Mouse (Mus musculus) myocyte (in vitro differentiated cells): ENCODE data around the gene Foxc1. TPM values are rescaled to one million over a fixed set of nuclear protein-coding genes. Genes with fewer than 3 reads are reported as not detected.

Experiments used
- H3K27me3 ChIP-seq: one replicate; pipeline ENCODE4 v1.6.1; 2011; ENCODE audit not compliant: control insufficient read depth, insufficient read depth, insufficient read length
- H3K36me3 ChIP-seq: one replicate; pipeline ENCODE4 v1.6.1; 2011; ENCODE audit not compliant: control insufficient read depth, insufficient read depth
- H3K4me2 ChIP-seq: one replicate; pipeline ENCODE4 v1.6.1; 2011; ENCODE audit warnings: low read depth, control low read depth
- H3K4me3 ChIP-seq: one replicate; pipeline ENCODE4 v1.5.1; 2011; ENCODE audit warnings: mild to moderate bottlenecking, control low read depth, moderate library complexity
- H3K79me2 ChIP-seq: one replicate; pipeline ENCODE4 v1.6.1; 2011; ENCODE audit not compliant: control insufficient read depth, insufficient read depth
- H3ac ChIP-seq: one replicate; pipeline ENCODE4 v1.6.1; 2011; ENCODE audit not compliant: control insufficient read depth, insufficient read length
- CEBPB ChIP-seq: IDR thresholded peaks from 2 replicates; pipeline ENCODE4 v1.6.1; 2011; ENCODE audit warnings: mild to moderate bottlenecking, moderate library complexity; ENCODE audit not compliant: poor library complexity, insufficient read depth, severe bottlenecking
- E2F4 ChIP-seq: IDR thresholded peaks from one replicate; pipeline ENCODE4 v1.6.1; 2011; ENCODE audit warnings: mild to moderate bottlenecking, control low read depth, moderate library complexity; ENCODE audit not compliant: insufficient read depth
- MAX ChIP-seq: IDR thresholded peaks from one replicate; pipeline ENCODE4 v1.6.1; 2011; ENCODE audit warnings: low read depth, mild to moderate bottlenecking, control low read depth
- MYOD1 ChIP-seq, 3 experiments: IDR thresholded peaks; one replicate each; pipeline ENCODE4 v1.6.1; 2011; ENCODE audit warnings: control low read depth in 2 of 3, low read depth in 2 of 3, mild to moderate bottlenecking in 2 of 3, moderate library complexity in 1 of 3; ENCODE audit not compliant: insufficient read length in 2 of 3, control insufficient read depth in 1 of 3
- MYOG ChIP-seq, 3 experiments: IDR thresholded peaks; one replicate each; pipeline ENCODE4 v1.6.1; 2011; ENCODE audit warnings: control low read depth in 2 of 3, low read depth in 2 of 3, mild to moderate bottlenecking in 2 of 3; ENCODE audit not compliant: insufficient read length in 2 of 3, control insufficient read depth in 1 of 3, insufficient read depth in 1 of 3
- POLR2A ChIP-seq: IDR thresholded peaks from one replicate; pipeline ENCODE4 v1.6.1; 2011; ENCODE audit warnings: low read depth, mild to moderate bottlenecking, control low read depth, moderate library complexity; ENCODE audit not compliant: insufficient read length
- POLR2AphosphoS2 ChIP-seq: IDR thresholded peaks from one replicate; pipeline ENCODE4 v1.6.1; 2011; ENCODE audit warnings: low read depth, control low read depth; ENCODE audit not compliant: insufficient read length
- REST ChIP-seq: IDR thresholded peaks from one replicate; pipeline ENCODE4 v1.6.1; 2011; ENCODE audit warnings: mild to moderate bottlenecking, control low read depth, moderate library complexity; ENCODE audit not compliant: insufficient read depth, insufficient read length
- SRF ChIP-seq: IDR thresholded peaks from one replicate; pipeline ENCODE4 v1.6.1; 2011; ENCODE audit warnings: low read depth; ENCODE audit not compliant: control insufficient read depth, insufficient read length
- TCF12 ChIP-seq: IDR thresholded peaks from one replicate; pipeline ENCODE4 v1.6.1; 2011; ENCODE audit warnings: mild to moderate bottlenecking, control low read depth; ENCODE audit not compliant: poor library complexity, insufficient read depth, severe bottlenecking
- TCF3 ChIP-seq: IDR thresholded peaks from one replicate; pipeline ENCODE4 v1.6.1; 2011; ENCODE audit warnings: low read depth, control low read depth; ENCODE audit not compliant: insufficient read length
- USF1 ChIP-seq: IDR thresholded peaks from one replicate; pipeline ENCODE4 v1.6.1; 2011; ENCODE audit warnings: low read depth, mild to moderate bottlenecking, control low read depth, moderate library complexity
- polyA plus RNA-seq: library from polyadenylated mRNA; unstranded; fragments of >200 nt; fragmentation: generic; extraction: Trizol; gene quantifications from one replicate; pipeline ENCODE4 v1.2.1, GENCODE M21; 2012; ENCODE audit warnings: missing spikeins

Foxc1 gene
- polyA plus RNA-seq, 1 experiment: 3.4 TPM

DNA sequence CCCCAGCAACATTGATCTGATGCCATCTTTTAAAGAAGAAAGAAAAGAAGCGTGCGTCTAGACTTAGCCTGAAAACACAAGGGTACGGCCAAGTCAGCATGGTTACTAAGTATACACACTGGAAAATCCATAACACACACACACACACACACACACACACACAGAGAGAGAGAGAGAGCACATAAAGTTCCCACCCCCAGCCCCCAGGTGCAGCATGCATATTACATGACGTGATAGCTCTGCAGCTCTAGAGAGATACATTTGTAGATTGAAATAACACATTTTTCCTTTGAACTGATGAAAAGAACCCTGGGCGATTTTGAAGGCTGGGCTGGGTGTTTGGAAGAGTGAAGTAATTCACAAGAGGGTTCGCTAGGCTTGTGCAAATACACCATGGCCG is 21.7 kb upstream of the Foxc1 start:
- Histone ChIP-seq H3K4me2 (no peak overlapping the region), H3K36me3 (no peaks in the 10 kb centered on the region), H3K79me2 (no peaks in the 10 kb centered on the region), H3K4me3 (no peak overlapping the region), H3ac (no peak overlapping the region), H3K27me3 (no peaks in the 10 kb centered on the region)
- TF ChIP-seq SRF (no peak), MAX (no peak), POLR2A (no peak), CEBPB (no peak), MYOD1 (IDR thresholded peaks at IDR 0.05; ENCODE audit: control insufficient read depth in 1 of 3, insufficient read length in 2 of 3, low read depth in 2 of 3) (no peak), MYOG (IDR thresholded peaks at IDR 0.05; ENCODE audit: control insufficient read depth in 1 of 3, insufficient read depth in 1 of 3, insufficient read length in 2 of 3, low read depth in 2 of 3) (no peak), TCF3 (no peak), USF1 (no peak), TCF12 (no peak), POLR2AphosphoS2 (no peak), REST (no peak), E2F4 (no peak)

DNA sequence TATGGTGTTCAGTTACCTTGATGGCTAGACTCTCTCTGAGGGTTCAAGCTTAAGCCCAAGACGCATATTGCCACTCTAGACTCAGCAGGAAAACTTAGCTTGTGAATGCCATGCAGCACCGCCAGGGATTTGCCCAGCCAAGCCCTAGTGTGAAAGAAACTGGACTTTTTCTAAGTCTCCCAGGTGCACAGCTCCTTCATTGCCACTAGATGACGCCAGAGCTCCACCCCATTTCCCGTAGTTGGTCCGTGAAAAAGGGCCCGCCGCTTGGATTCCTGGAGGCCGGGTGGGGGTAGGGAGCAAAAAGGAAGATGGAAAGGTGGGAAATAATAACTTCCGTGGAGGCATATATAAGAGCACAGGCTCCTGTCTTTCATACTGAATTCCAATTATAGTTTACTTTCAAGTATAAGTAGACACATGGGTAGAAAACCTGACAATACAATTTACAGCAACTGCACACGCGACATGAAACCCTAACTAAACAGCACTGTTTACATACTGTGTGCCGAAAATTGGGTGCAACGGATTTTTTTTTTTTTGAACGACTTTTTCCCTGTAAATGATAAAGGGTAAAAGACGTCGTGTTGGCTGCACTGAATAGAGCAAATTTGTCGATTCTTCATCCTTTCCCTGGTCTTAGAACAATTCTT is 13.8 kb upstream of the Foxc1 start:
- no peaks in the 10 kb centered on the region for H3K36me3 ChIP-seq
- peak overlapping the region; percentile 57 for H3K4me2 ChIP-seq
- H3K79me2 ChIP-seq: no peaks in the 10 kb centered on the region
- H3K4me3 ChIP-seq: no peak overlapping the region
- no peak overlapping the region for H3ac ChIP-seq
- no peak for TF ChIP-seq E2F4
- no peaks in the 10 kb centered on the region for H3K27me3 ChIP-seq

DNA sequence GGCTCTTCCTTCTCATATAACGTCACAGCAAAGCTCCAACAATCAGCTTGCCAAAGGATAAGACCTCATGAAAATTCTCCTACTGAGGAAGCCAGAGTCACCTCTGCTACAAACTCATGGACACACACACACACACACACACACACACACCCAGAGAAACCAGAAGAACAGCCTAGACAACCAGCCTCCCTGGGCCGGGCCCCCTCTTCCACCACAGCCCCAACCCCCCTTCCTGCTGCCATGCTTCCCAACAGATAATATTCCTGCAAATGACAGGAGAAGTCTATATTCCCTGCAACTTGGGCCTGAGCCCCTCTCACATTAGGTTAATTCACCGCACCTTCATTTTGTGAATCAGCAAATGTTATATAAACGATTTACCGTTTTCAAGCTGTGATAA is 13.3 kb upstream of the Foxc1 start:
- Histone ChIP-seq H3K4me2 (no peak overlapping the region), H3K79me2 (no peaks in the 10 kb centered on the region), H3K4me3 (no peak overlapping the region), H3K36me3 (no peaks in the 10 kb centered on the region), H3K27me3 (no peaks in the 10 kb centered on the region), H3ac (no peak overlapping the region)
- TF ChIP-seq REST: no peak
- TF ChIP-seq MYOG (IDR thresholded peaks at IDR 0.05; ENCODE audit: control insufficient read depth in 1 of 3, insufficient read depth in 1 of 3, insufficient read length in 2 of 3, low read depth in 2 of 3): no peak
- TF ChIP-seq MYOD1 (IDR thresholded peaks at IDR 0.05; ENCODE audit: control insufficient read depth in 1 of 3, insufficient read length in 2 of 3, low read depth in 2 of 3): no peak
- no peak for TF ChIP-seq E2F4
- no peak for TF ChIP-seq SRF
- TF ChIP-seq TCF12: no peak
- TF ChIP-seq POLR2A: no peak
- TF ChIP-seq USF1: no peak

DNA sequence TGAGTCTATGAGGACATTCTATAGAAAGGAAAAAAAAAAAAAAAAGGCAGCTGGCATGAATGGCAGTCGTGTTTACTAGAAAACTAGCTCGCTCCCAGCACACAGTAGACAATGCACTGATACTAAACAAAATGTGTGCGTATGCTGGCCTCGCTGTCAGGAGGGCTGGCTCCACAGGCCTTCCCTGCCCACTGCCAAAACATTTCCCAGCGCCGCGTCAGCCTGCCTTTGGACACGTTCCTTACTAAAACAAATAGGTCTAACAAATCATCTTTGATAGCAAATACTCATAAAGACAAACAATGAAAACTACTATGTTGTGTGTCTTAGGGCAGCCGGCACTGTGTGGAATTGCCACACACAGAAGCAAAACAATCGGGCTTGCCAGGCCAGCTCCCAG is 9.1 kb upstream of the Foxc1 start:
- Histone ChIP-seq H3K79me2 (no peaks in the 10 kb centered on the region), H3K27me3 (no peaks in the 10 kb centered on the region), H3K4me3 (no peak overlapping the region), H3K36me3 (no peaks in the 10 kb centered on the region), H3K4me2 (no peak overlapping the region), H3ac (no peak overlapping the region)
- no peak for TF ChIP-seq MAX
- TF ChIP-seq REST: no peak

- Histone ChIP-seq H3K4me3 (no peak overlapping the region), H3K4me2 (no peak overlapping the region), H3K79me2 (no peaks in the 10 kb centered on the region), H3ac (no peak overlapping the region), H3K36me3 (no peaks in the 10 kb centered on the region), H3K27me3 (no peaks in the 10 kb centered on the region)
- TF ChIP-seq POLR2A: no peak
- no peak for TF ChIP-seq USF1
- no peak for TF ChIP-seq MYOD1 (IDR thresholded peaks at IDR 0.05; ENCODE audit: control insufficient read depth in 1 of 3, insufficient read length in 2 of 3, low read depth in 2 of 3)
- no peak for TF ChIP-seq SRF
- TF ChIP-seq MAX: no peak
- TF ChIP-seq E2F4: no peak
- TF ChIP-seq TCF12: no peak
- no peak for TF ChIP-seq CEBPB
- TF ChIP-seq REST: no peak
- TF ChIP-seq MYOG (IDR thresholded peaks at IDR 0.05; ENCODE audit: control insufficient read depth in 1 of 3, insufficient read depth in 1 of 3, insufficient read length in 2 of 3, low read depth in 2 of 3): no peak
- no peak for TF ChIP-seq POLR2AphosphoS2
- no peak for TF ChIP-seq TCF3
These were observed 8.4 kb upstream of the Foxc1 start for GRCm38 (mm10) chr13:31798075-31798474.
